Mouse (Mus musculus) neutrophil, adult 83 days (primary cell): ENCODE results near the gene Gm20498. TPM values are rescaled to one million over a fixed set of nuclear protein-coding genes. Genes with fewer than 3 reads are reported as not detected.

Source experiments
- total RNA-seq, 2 experiments: library from RNA; stranded (reverse); gene quantifications; one replicate each; pipeline ENCODE4 v1.2.4; 2023

Gene Gm20498
- 1 to 10 TPM; 8.8 to 9.7 TPM for total RNA-seq

GRCm38 (mm10) chr12:81532316-81533028, at the start of gene Gm20498, which contains the start of gene Synj2bp:
Gene Gm20498, minus strand, starts transcription at chr12:81532905.
Gene Synj2bp, minus strand, starts transcription at chr12:81532911.

DNA sequence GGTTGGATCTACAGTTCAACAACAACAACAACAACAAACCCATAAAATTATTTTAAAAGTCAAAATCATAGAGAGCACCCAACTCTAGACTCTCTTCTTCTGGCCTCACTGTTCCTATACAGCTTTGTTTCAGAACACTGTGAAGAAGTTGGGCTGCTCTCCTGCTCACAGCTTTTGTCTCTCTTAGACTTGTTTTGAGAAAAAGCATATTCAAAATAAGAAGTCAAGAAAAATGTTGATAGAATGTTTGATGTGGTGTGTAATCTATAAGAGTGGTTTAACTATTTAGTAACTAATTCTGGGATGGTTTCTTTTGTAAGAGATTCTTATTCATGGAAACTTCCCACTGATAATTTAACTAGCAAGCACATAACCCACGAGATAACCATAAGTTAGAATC, 35.7 kb upstream of the Gm20498 start, which contains the start of gene Adam21:
Adam21 (minus strand) TSS at position 101 of the 400 bp plus-strand sequence.

GRCm38 (mm10) chr12:81484727-81485191, 47.9 kb downstream of the Gm20498 start, which contains the start of gene Cox16:
Gene Cox16, minus strand, starts transcription at chr12:81485127.

DNA sequence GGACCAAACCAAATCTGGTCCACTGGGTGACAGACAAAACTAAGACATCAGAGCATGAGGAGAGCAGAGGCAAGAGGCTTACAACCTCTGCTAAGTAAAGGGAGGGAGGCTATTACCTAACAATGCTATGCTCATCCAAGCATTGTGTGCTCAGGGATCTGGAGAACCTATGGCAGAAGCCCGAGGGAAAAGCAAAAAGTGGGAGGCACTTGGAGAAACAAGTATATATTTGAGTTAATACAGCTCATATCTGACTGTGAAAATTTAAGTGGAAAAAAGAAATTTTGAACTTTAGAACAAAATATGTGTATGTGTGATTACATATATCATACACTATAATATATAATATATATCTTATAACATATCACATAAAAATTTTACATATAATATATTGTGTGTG, 110.9 kb downstream of the Gm20498 start, which contains the start of gene Adam4:
Adam4 (minus strand) TSS at position 101 of the 400 bp plus-strand sequence.

DNA sequence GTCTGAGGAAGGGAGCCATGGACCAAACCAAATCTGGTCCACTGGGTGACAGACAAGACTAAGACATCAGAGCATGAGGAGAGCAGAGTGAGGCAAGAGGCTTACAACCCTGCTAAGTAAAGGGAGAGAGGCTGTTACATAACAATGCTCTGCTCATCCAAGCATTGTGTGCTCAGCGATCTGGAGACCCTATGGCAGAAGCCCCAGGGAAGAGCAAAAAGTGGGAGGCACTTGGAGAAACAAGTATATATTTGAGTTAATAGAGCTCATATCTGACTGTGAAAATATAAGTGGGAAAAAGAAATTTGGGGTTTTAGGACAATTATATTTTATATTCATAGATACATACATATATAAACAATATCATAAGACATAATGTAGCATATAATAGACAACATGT, 153.3 kb downstream of the Gm20498 start, which contains the start of gene Gm4787:
Gm4787 (minus strand) TSS at position 101 of the 400 bp plus-strand sequence.

GRCm38 (mm10) chr12:81332875-81333421, 199.8 kb downstream of the Gm20498 start, which contains the start of gene Slc8a3:
Gene Slc8a3, minus strand, starts transcription at chr12:81333180.

Other genes starting within 250 kb of the Gm20498 start
- under 1 TPM; 0.24 to 0.38 TPM for gene Slc8a3, start 199.7 kb downstream of the Gm20498 start, total RNA-seq
- gene Gm4787, start 153.4 kb downstream of the Gm20498 start, total RNA-seq, result under 1 TPM; 0.31 to 0.93 TPM
- 1 to 10 TPM in 1 of 2 experiments, under 1 TPM in 1; 0.48 to 1.1 TPM for gene Adam4, start 111.0 kb downstream of the Gm20498 start, total RNA-seq
- 10 to 100 TPM; 28.2 to 38.4 TPM for gene Cox16, start 47.8 kb downstream of the Gm20498 start, total RNA-seq
- gene Synj2bp, start within 50 bp of the Gm20498 start, total RNA-seq, result 10 to 100 TPM; 11.9 to 13.7 TPM
- gene Adam21, start 35.6 kb upstream of the Gm20498 start, total RNA-seq, result not detected
- gene Med6, start 62.1 kb upstream of the Gm20498 start, total RNA-seq, result 10 to 100 TPM; 22.3 to 23.8 TPM
- gene Ttc9, start 98.3 kb upstream of the Gm20498 start, total RNA-seq, result not detected
- gene Map3k9, start 248.3 kb upstream of the Gm20498 start, total RNA-seq, result 10 to 100 TPM; 32.6 to 37.3 TPM